Mouse (Mus musculus): ENCODE results near the gene Mrln.

The Mrln gene

GRCm38 (mm10) chr10:70204505-70205399 is at the start of gene Mrln:
Gene Mrln (plus strand): TSS chr10:70204664.
- DNase-seq = no peak

GRCm38 (mm10) chr10:70156431-70157165 is 47.9 kb upstream of the Mrln start:
- DNase-seq = peak; percentile 68

DNA sequence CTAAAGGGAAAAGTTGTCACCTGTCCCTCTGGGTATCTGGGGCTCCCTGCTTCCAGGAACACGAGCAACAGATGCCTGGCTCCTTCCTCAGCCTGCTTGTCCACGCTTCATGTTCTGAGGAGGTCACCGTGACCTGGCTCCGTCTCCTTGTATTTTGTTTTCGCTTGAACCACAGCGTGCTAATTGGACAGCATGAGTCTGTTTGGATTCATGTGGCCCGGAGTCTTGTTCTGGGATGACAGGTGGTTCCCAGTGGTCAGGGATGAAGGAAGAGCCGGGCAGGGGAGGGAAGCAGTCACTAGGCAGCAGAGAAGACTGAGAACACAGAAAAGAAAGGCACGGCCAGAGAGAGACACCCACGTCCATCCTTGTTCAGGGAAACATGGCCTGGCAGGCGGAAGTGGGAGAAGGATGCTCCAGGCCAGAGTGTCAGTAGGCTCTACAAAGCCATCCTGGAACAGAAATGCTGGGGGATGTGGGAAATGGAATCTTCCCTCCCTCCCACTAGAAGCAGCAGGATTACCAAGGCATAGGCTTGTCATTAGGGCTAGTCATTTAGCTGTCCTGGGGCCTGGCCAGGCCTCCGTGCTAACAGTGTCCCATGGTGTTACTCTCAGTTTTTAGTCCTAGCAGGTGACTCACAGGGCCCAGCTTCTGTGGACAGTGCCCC is 44.7 kb upstream of the Mrln start:
- DNase-seq = no peak

- DNase-seq = no peak
Observed at GRCm38 (mm10) chr10:70160811-70161210, 43.7 kb upstream of the Mrln start.

DNA sequence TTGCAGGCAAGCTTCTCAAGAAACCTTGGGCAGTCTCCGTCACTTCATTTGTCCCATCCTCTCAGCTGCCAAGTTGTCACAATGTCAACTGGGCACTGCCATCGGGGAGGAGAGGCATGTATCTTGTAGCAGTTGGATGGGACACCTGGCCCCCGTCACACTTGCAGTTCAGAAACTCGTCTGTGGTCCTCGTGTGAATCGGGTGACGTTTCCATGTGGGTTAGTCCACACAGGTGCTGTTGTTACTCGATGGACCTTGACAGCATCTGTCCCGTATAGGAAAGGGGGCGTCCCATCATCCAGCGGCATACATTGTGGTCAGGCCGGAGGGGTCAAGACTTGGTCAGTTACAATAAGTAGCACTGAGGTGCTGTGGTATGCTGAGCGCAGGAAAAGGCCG is 43.0 kb upstream of the Mrln start:
- no peak for DNase-seq

- peak in 1 of 2 experiments; percentile 36 for DNase-seq
Observed at GRCm38 (mm10) chr10:70163681-70164080, 40.8 kb upstream of the Mrln start.

DNA sequence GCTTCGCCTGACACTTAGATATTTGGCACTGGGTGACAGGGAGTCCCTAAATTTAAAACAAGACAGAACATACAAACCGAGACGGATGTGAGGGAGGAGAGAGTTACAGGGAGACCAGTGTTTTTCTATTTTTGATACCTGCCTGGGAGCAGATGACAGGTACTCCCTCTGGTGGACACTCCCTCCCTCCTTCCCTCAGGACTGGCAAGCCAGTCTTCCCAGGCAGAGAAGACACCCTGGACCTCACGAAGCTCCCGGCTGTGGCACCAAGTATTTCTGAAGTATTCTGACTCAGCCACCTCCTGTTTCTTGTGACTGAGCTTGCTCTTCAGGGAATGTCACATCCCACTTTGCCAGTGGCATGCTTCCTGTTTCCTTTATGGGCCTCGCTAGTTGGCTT is 38.6 kb upstream of the Mrln start:
- peak; percentile 51 to 67 for DNase-seq

GRCm38 (mm10) chr10:70166427-70166826 is 38.0 kb upstream of the Mrln start:
- no peak for DNase-seq

GRCm38 (mm10) chr10:70167625-70168024 is 36.8 kb upstream of the Mrln start:
- DNase-seq = no peak

GRCm38 (mm10) chr10:70168396-70168795 is 36.1 kb upstream of the Mrln start:
- DNase-seq = peak; percentile 41 to 54

- DNase-seq = no peak
Observed at GRCm38 (mm10) chr10:70169044-70169443, 35.4 kb upstream of the Mrln start.

- peak; percentile 86 to 88 for DNase-seq
Observed at GRCm38 (mm10) chr10:70173314-70173713, 31.1 kb upstream of the Mrln start.

DNA sequence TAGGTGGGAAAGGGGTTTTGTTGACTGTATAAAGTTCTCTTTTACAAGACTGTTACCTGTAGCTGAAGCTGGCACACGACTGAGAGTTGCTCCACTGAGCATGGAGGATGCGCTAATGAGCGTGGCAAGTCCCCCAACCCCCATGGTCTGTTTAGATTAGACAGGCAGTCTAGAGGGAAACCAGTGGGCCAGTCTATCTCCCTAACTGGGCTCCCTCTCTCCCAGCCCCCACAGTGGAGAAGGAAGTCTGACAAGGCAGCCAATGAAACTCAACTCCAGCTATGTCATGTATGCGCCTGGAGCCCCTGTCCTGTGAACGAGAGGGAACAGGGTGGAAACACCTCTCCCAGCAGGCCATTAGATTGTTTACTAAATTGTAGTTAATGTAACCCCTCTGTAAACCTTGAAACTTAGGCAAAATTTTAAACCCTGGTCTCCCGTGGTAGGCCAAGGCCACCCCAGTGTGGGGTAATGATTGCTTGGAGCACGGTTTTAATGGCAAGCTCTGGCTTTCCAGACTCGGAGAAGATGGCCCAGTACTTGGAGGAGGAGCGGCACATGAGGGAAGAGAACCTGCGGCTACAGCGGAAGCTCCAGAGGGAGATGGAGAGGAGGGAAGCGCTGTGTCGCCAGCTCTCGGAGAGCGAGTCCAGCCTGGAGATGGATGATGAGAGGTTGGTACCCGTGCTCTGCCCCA is 29.8 kb upstream of the Mrln start:
- no peak for DNase-seq

DNA sequence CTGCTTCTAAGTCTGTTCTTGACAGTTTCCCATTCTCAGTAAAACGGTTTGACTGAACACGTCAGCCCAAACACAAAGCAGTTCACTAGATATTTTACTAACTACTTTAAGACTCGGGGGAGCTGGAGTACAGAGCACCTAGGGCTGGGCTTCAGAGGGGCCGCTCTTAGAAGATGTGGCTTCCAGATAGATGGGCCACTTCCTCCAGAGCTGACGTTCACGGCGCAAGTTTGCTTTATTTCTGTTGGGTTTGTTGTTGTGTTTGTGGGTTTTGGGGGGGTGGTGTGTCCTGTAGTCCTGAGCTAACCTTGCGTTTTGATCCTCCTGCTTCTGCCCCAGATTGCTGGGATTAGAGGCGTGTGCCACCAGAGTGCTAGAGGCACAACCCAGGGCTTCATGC is 23.7 kb upstream of the Mrln start:
- no peak for DNase-seq

- DNase-seq = peak; percentile 62 to 78
Observed at GRCm38 (mm10) chr10:70181279-70181972, 23.0 kb upstream of the Mrln start.

GRCm38 (mm10) chr10:70183210-70184080 is 21.0 kb upstream of the Mrln start:
- DNase-seq = peak in 1 of 2 experiments; percentile 49

DNA sequence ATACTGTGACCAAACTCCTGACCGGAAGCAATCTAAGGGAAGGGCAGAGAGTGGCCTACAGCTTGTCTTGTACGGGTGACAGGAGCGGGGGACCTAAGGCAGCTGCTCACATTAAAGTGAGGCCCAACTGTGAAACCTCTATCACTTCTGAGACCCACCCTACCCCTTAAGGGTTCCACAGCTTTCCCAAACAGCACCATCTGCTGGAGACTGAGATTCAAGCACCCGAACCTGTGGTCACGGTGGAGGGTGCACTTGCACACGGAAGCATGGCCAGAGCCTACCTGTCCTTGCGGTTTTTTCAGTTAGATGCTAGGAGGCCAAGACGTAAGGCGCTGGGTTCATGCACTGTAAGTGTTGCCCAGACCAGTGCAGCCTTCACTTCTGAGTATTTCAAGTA is 18.3 kb upstream of the Mrln start:
- DNase-seq = peak; percentile 66 to 74

DNA sequence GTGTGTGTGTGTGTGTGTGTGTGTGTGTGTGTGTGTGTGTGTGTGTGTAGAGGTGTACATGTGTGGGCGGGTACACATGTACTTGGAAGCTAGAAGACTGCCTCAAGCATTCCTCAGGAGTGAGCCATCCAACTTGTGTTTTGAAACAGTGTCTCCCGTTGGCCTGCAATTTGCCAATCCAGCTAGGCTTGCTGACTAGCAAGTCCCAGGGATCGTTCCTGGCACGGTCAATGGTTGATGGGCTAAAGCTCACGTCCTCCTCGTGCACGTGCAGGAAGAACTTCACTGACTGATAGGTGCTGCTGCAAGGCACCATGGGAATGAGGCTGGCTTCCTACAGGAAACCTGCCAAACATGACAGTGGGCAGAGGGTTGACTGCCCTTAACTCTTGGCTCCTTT is 17.9 kb upstream of the Mrln start:
- no peak for DNase-seq

- peak; percentile 39 to 49 for DNase-seq
Observed at GRCm38 (mm10) chr10:70189864-70190263, 14.6 kb upstream of the Mrln start.

- no peak for DNase-seq
Observed at GRCm38 (mm10) chr10:70194283-70194682, 10.2 kb upstream of the Mrln start.

GRCm38 (mm10) chr10:70195279-70195678 is 9.2 kb upstream of the Mrln start:
- DNase-seq = no peak

Data from kidney, postnatal 4 days (tissue).